Mouse (Mus musculus) retina, postnatal 1 day (tissue): Measurements from ENCODE around the gene Gm20388.

ENCODE experiments used
- DNase-seq: peaks from one replicate; pipeline ENCODE4 v3.0.0-alpha.2; 2012

Gene Gm20388

GRCm38 (mm10) chr8:120014267-120015023, 103.8 kb downstream of the Gm20388 start:
- no peak for DNase-seq

GRCm38 (mm10) chr8:120015916-120016315, 105.3 kb downstream of the Gm20388 start:
- DNase-seq, result no peak

GRCm38 (mm10) chr8:120016424-120016823, 105.8 kb downstream of the Gm20388 start:
- DNase-seq, result no peak

DNA sequence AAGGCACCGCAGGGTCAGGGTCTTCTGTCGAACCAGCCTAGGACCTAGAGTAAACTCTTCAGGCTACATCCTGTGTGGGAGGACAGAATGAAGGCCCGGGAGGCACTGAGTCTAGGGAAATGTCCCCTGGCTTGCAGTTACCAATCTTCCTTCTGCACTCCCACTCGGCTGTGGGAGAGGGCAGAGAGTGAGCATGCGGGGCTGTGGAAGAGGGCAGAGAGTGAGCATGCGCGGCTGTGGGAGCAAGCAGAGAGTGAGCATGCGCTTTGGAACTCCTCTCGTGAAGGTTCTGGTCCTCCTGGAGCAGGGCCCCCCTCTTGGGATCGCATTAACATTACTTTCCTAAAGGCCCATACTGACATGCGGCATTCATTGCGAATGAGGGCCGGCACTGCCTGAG, 106.7 kb downstream of the Gm20388 start:
- DNase-seq, result no peak

GRCm38 (mm10) chr8:120017786-120018185, 107.1 kb downstream of the Gm20388 start:
- DNase-seq, result no peak

GRCm38 (mm10) chr8:120018379-120018778, 107.7 kb downstream of the Gm20388 start:
- no peak for DNase-seq

DNA sequence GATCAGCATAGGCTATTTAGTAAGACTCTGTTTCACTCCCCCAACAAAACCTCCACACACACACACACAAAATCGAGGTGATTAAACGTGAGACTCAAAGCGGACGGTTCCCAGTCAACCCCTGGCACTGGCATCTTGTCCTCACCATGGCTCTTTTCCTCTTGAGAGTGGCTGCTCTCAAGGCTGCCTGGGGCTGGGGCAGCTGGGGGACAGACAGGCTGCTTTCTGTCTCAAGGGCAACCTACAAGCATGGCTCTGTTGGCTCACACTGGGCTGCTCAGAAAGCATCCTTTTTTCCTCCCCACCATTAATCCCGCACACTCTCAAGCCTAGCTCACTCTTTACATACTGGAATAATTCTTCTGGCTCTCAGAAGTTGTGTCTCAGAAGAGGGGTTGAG, 108.7 kb downstream of the Gm20388 start:
- no peak for DNase-seq

DNA sequence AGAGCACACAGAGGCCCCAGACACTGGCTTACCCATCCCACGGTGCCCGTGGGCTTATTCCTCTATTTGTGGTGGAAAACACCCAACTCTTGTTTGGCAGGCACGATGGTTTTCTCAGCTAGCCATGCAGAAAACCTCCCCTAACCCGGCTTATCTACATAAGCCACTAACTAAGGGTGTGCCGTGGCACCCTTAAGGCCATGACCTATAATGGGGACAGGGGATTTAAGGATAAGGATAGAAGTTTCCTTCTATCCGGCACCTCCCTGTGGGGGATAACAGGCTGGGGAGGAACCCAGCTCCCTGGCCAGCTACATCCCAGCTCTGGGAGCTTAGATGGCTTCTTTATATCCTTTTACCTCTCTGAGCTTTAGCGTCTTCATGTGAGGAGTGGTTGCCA, 109.7 kb downstream of the Gm20388 start:
- peak; percentile 62 for DNase-seq

GRCm38 (mm10) chr8:120026199-120026598, 115.6 kb downstream of the Gm20388 start:
- no peak for DNase-seq

GRCm38 (mm10) chr8:120026991-120027390, 116.3 kb downstream of the Gm20388 start:
- DNase-seq, result no peak

GRCm38 (mm10) chr8:120030447-120030846, 119.8 kb downstream of the Gm20388 start:
- DNase-seq, result no peak

GRCm38 (mm10) chr8:120032549-120033208, 122.0 kb downstream of the Gm20388 start:
- DNase-seq, result no peak

GRCm38 (mm10) chr8:120034471-120034870, 123.8 kb downstream of the Gm20388 start:
- peak; percentile 79 for DNase-seq

DNA sequence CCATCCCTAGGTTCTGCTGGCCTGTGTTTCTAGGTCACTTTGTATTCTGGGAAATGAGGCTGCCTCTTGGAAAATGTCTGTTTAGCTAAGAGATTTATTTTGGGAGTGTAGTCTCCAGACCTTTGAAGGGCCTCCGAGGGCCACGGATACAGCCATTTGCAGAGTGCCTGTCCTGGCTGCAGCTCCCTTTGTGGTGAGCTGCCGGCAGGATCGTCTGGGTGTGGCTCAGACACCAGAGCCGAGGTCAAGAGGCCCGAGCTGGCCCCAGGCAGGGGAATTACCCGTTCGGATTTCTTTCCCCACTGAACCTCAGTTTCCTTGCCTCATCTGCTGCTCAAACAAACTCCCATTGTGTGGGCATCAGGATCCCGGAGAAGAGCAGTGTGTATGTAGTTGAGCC, 125.5 kb downstream of the Gm20388 start:
- no peak for DNase-seq

DNA sequence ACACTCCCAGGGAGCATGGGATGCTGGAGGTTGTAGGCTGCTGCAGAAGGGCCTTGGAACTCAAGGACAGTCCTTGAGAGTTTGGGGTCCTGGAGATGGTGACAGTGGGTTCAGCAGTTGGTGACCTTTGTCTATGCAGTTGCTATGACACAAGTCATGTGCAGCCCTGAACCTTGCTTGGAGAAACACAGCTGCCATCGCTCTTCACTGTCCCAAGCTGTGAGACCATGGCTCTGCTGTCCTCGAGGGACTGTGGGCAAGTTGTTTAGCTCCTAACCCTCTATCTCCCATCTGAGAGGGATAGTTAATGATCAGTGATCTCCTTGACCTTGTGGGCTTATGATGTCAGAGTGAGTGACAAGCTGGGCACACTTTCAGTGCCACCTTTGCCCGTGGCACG, 125.9 kb downstream of the Gm20388 start:
- no peak for DNase-seq

DNA sequence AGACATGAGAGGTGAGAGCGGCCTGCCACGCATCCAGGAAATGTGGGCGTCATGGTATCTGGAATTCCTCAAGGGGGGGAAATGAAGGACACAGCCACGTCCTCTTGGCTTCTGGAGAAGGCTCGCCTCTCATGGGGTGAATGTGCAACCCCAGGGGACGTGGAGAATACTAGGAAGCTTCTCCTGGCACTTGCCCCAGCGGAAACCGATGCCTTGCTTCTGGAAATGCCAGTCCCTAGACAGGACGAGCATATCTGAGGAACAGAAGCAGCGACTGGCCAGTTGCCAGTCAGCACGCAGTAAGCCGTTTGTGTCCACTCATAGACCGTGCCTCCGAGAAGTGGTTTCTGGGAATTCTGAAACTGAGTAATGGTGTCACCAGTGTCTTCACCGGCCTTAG, 126.6 kb downstream of the Gm20388 start:
- no peak for DNase-seq

DNA sequence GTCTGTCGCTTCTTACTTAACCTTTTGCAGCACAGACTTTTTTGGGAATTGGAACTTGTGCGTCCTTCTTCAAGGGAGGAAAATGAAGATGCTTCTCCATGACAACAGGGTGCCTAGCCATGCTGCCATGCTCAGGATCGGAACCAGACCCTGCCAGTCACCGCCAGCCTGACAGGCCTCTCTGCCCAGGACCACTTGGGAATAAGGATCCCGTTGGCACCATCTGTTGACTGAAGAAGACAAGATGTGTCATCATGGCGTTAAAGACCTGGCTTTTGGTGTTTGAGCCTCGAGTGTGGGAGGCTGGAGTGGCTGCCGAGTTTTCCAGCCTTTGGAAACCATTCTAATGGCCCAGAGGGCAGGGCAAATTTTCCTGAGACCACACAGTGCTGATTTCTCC, 127.0 kb downstream of the Gm20388 start:
- DNase-seq, result no peak

DNA sequence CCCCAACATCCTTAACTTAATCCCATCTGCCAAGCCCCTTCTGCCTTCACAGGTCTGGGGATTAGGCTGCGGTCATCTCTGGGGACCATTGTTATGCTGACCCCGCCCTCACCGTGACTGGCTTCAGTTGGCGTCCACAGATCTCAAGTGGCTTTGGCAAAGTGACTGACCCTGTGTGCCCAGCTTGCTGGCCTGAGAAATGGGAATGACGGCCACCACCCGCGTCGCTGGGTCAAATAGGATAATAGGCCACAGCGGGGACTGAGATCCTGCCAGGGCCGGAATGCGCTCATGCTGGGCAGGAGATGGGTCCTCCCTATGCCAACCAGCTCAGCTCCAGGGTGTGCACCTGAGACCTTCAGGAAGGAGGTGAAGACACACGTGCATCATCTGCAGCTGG, 128.1 kb downstream of the Gm20388 start:
- DNase-seq, result no peak

DNA sequence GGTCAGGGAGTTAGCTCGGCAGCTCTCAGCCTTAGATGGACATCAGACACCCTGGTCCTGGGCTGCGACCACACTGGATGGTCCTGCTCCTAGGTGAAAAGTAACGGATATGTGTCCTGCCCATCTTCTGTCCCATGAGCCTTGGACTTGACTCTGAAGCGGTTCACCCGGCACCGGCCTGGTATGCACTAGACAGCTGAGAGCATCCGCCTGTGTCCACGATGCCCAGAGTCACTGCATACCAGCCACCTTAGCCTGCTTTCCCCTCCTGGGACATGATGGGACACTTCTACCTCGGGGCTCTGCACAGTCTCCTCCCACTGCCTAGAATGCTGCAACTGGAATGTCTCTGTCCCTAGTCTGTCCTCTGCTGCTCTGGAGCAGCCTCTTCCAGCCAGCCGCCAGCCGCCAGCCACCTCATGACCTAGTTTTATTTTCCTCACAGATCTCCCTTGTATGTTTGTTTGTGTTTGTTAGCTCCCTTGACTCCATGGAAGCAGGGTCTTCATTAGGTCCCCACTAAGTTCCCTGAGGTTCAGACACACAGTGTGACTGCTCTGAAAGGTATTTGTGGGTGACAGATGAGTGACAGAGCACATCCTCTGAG, 128.8 kb downstream of the Gm20388 start:
- peak; percentile 54 for DNase-seq

GRCm38 (mm10) chr8:120040861-120041260, 130.2 kb downstream of the Gm20388 start:
- DNase-seq, result no peak

- no peak for DNase-seq
Observed at GRCm38 (mm10) chr8:120042542-120043312, 132.1 kb downstream of the Gm20388 start.

- no peak for DNase-seq
Observed at GRCm38 (mm10) chr8:120044907-120045306, 134.3 kb downstream of the Gm20388 start.

DNA sequence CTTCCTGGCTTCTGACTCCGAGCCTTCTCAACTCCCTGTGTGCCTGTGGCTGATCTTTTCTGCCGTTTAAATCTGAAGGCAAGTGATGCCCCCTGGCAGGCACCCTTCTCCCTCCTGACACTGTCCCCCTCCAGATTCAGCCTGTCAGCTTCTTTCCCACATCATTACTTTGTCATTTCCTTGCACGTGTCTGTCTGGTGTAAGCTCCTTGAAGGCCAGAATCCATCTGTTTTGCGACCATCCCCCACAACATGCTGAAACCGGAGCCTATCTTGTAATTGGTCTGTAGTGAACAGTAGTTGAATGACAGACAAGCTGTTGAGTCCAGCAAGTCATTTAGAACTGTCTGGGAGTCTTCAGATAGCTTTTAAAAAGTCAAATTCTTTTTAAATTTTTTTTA, 134.8 kb downstream of the Gm20388 start:
- DNase-seq, result no peak
